In the genomic region with DNA sequence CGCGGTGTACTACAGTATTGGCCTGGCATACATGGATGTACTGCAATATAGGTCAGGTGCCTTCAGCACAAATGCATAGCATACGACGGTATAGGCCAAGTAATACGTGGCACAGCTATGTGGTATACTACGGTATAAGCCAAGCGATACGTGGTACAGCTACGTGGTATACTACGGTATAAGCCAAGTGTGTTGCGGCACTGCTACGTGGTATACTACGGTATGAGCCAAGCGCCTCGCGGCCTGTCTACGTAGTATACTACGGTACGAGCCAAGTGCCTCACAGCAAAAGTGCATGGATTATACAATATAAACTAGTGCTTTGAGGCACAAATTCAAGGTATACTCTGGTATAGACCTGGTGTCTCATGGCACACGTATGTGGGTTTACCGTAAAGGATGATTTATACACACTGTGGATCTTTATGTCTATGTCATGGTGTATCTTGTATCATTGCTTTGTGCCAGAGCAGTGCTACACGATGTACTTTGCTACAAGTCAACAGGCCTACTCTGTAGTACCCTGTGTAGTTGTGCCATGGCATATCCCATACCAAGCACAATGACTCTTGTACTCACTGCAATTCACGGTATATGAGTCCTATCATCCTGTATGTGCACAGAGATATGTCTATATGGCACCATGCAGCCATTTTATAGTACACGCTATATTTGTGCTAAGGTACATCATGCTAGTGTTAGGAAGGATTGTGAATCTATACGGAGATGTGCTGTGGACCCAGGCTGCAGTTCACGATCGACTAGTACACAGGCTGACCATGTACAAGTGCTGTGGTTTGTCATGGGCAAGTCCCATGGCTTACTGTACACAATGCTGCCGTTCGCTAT, we compare ENCODE assay signal across 8 mouse cellular contexts.
A peak's percentile ranks its signal among the peaks of the same experiment; 100 is the strongest.
DNase-seq lines count a peak whose midpoint lies in the region; ATAC-seq and TF ChIP-seq lines count a peak whose summit lies in the region.

No protein-coding gene starts in this region.

- H3K36me3 ChIP-seq in hindbrain, embryonic 16.5 days (ENCODE audit: control insufficient read depth, insufficient read depth, low read length), result no peaks in the 10 kb centered on the region
- no peaks in the 10 kb centered on the region; the same call in 1 of the 2 replicates for H3K36me3 ChIP-seq in midbrain, embryonic 12.5 days

- no peaks in the 10 kb centered on the region for H3K4me1 ChIP-seq in hindbrain, embryonic 16.5 days (ENCODE audit: control insufficient read depth, insufficient read depth, low read depth, low read length)
- peaks cover 18% of the 10 kb centered on the region for H3K4me1 ChIP-seq in midbrain, embryonic 12.5 days

- peak; percentile 34; the same call in 1 of the 2 replicates for ATAC-seq in hindbrain, embryonic 16.5 days
- no peak for ATAC-seq in midbrain, embryonic 12.5 days (ENCODE audit: low FRiP score, low read depth)

- DNase-seq in gastrocnemius, adult 2 months, result no peak
- no peak for DNase-seq in gastrocnemius, adult 18-20 months (ENCODE audit: low spot score)
- DNase-seq in brain, embryonic 14.5 days (ENCODE audit: low read depth), result peak; percentile 50
- DNase-seq in layer of hippocampus, adult 8-10 months (ENCODE audit: low spot score in 2 of 2), result no peak
- DNase-seq in ovary, postnatal 36 days (ENCODE audit: low spot score), result no peak
- DNase-seq in adrenal gland, postnatal 36 days, result no peak

- peaks cover 32% of the 10 kb centered on the region for H3K9me3 ChIP-seq in hindbrain, embryonic 16.5 days (ENCODE audit: control insufficient read depth, low read length)
- peaks cover 49% of the 10 kb centered on the region for H3K9me3 ChIP-seq in midbrain, embryonic 12.5 days

- intact Hi-C loops in gastrocnemius, adult 2 months (cut with DNase I), result no loop called here

- 61% methylated on average over 29 of the region's 29 CpGs for WGBS in hindbrain, embryonic 16.5 days
- WGBS in midbrain, embryonic 12.5 days, result 48% methylated on average over 29 of the region's 29 CpGs

- TF ChIP-seq CTCF in gastrocnemius, adult 2 months (IDR thresholded peaks at IDR 0.05), result no peak
- TF ChIP-seq CTCF in brain, embryonic 14.5 days (IDR thresholded peaks at IDR 0.05; ENCODE audit: borderline replicate concordance, extremely low read depth, insufficient read depth, insufficient read length), result no peak

- TF ChIP-seq POLR2A in brain, embryonic 14.5 days (IDR thresholded peaks at IDR 0.05; ENCODE audit: borderline replicate concordance, extremely low read depth, insufficient read depth, insufficient read length, poor library complexity, severe bottlenecking), result no peak

- no peaks in the 10 kb centered on the region for H3K27me3 ChIP-seq in hindbrain, embryonic 16.5 days (replicated peaks; ENCODE audit: control insufficient read depth, insufficient read depth, low read length)
- H3K27me3 ChIP-seq in midbrain, embryonic 12.5 days, result peaks cover 22% of the 10 kb centered on the region

- no peak overlapping the region for H3K27ac ChIP-seq in gastrocnemius, adult 2 months
- no peak overlapping the region for H3K27ac ChIP-seq in hindbrain, embryonic 16.5 days (ENCODE audit: low read depth, low read length)
- H3K27ac ChIP-seq in midbrain, embryonic 12.5 days (replicated peaks), result no peak overlapping the region

- H3K4me3 ChIP-seq in gastrocnemius, adult 2 months, result peak overlapping the region; percentile 54
- H3K4me3 ChIP-seq in hindbrain, embryonic 16.5 days (ENCODE audit: low read length), result peak overlapping the region; percentile 35
- H3K4me3 ChIP-seq in midbrain, embryonic 12.5 days, result peak overlapping the region; percentile 24; the same call in 1 of the 2 replicates

- peak overlapping the region; percentile 56 for H3K4me2 ChIP-seq in hindbrain, embryonic 16.5 days (ENCODE audit: low read length)
- H3K4me2 ChIP-seq in midbrain, embryonic 12.5 days (replicated peaks), result peak overlapping the region; percentile 49

- peak overlapping the region; percentile 17; the same call in 1 of the 2 replicates for H3K9ac ChIP-seq in hindbrain, embryonic 16.5 days (ENCODE audit: low read depth, low read length)
- H3K9ac ChIP-seq in midbrain, embryonic 12.5 days (replicated peaks), result no peak overlapping the region
